Mouse (Mus musculus) left cerebral cortex, adult 8-10 months (tissue): ENCODE results near the gene Ssx2ip. TPM values are rescaled to one million over a fixed set of nuclear protein-coding genes. Genes with fewer than 3 reads are reported as not detected.
"Not testable (repeated sequence)": the region's sequence is repeated elsewhere in the genome, so short reads cannot be mapped to it uniquely, and the experiment has no call there.

ENCODE experiments used
- DNase-seq, 2 experiments: peaks; one replicate each; pipeline ENCODE4 v3.0.0; 2022; ENCODE audit warnings: low spot score in 2 of 2
- total RNA-seq, 4 experiments: library from RNA; stranded (reverse); gene quantifications; 2 replicates each; pipeline ENCODE4 v1.2.4; 2022

Ssx2ip gene
- total RNA-seq, 4 experiments from 2014 or later = 81.7 to 96.1 (median 89.0) TPM

- DNase-seq = no peak
Measured at GRCm38 (mm10) chr3:146399203-146399602, 5.2 kb upstream of the Ssx2ip start.

GRCm38 (mm10) chr3:146403770-146404169 is 672 bp upstream of the Ssx2ip start:
- DNase-seq = no peak

GRCm38 (mm10) chr3:146405213-146406006 is 968 bp downstream of the Ssx2ip start:
- no peak for DNase-seq

- DNase-seq = no peak
Measured at GRCm38 (mm10) chr3:146406007-146406341, 1.5 kb downstream of the Ssx2ip start.

- DNase-seq = no peak
Measured at GRCm38 (mm10) chr3:146407086-146407721, 2.8 kb downstream of the Ssx2ip start.

- no peak for DNase-seq
Measured at GRCm38 (mm10) chr3:146410114-146410513, 5.7 kb downstream of the Ssx2ip start.

GRCm38 (mm10) chr3:146412008-146412407 is 7.6 kb downstream of the Ssx2ip start:
- no peak for DNase-seq

- DNase-seq = no peak
Measured at GRCm38 (mm10) chr3:146412480-146412879, 8.0 kb downstream of the Ssx2ip start.

GRCm38 (mm10) chr3:146413016-146413415 is 8.6 kb downstream of the Ssx2ip start:
- DNase-seq = no peak

GRCm38 (mm10) chr3:146413992-146414391 is 9.6 kb downstream of the Ssx2ip start:
- DNase-seq = no peak

- no peak for DNase-seq
Measured at GRCm38 (mm10) chr3:146414555-146414954, 10.1 kb downstream of the Ssx2ip start.

GRCm38 (mm10) chr3:146417873-146418272 is 13.4 kb downstream of the Ssx2ip start:
- no peak for DNase-seq

- no peak for DNase-seq
Measured at GRCm38 (mm10) chr3:146418901-146419300, 14.5 kb downstream of the Ssx2ip start.

- DNase-seq = no peak
Measured at GRCm38 (mm10) chr3:146419534-146419933, 15.1 kb downstream of the Ssx2ip start.

- no peak for DNase-seq
Measured at GRCm38 (mm10) chr3:146419992-146420537, 15.6 kb downstream of the Ssx2ip start.

GRCm38 (mm10) chr3:146421787-146422186 is 17.3 kb downstream of the Ssx2ip start:
- DNase-seq = no peak

GRCm38 (mm10) chr3:146423710-146424109 is 19.3 kb downstream of the Ssx2ip start:
- no peak for DNase-seq

GRCm38 (mm10) chr3:146424306-146424900 is 20.0 kb downstream of the Ssx2ip start:
- DNase-seq = no peak

- DNase-seq = no peak
Measured at GRCm38 (mm10) chr3:146425902-146426301, 21.5 kb downstream of the Ssx2ip start.

GRCm38 (mm10) chr3:146426489-146426888 is 22.0 kb downstream of the Ssx2ip start:
- no peak for DNase-seq

- not testable (repeated sequence) for DNase-seq
Measured at GRCm38 (mm10) chr3:146433063-146433462, 28.6 kb downstream of the Ssx2ip start.

GRCm38 (mm10) chr3:146433681-146434350 is 29.4 kb downstream of the Ssx2ip start:
- DNase-seq = no peak
